Mouse (Mus musculus): ENCODE data around the gene Cnot4. TPM values are rescaled to one million over a fixed set of nuclear protein-coding genes. Genes with fewer than 3 reads are reported as not detected.

The Cnot4 gene
- total RNA-seq, 2 experiments from 2014 or later, result 24.2 to 24.4 TPM

- DNase-seq, result no peak
Measured at GRCm38 (mm10) chr6:35033341-35033740, 100.2 kb downstream of the Cnot4 start.

GRCm38 (mm10) chr6:35032704-35033103, 100.8 kb downstream of the Cnot4 start:
- DNase-seq, result no peak

GRCm38 (mm10) chr6:35030811-35031210, 102.7 kb downstream of the Cnot4 start:
- DNase-seq, result no peak

GRCm38 (mm10) chr6:35030226-35030625, 103.3 kb downstream of the Cnot4 start:
- DNase-seq, result no peak

GRCm38 (mm10) chr6:35028023-35028422, 105.5 kb downstream of the Cnot4 start:
- no peak for DNase-seq

- DNase-seq, result peak; percentile 10
Measured at GRCm38 (mm10) chr6:35027257-35027656, 106.3 kb downstream of the Cnot4 start.

- no peak for DNase-seq
Measured at GRCm38 (mm10) chr6:35016624-35017023, 116.9 kb downstream of the Cnot4 start.

- no peak for DNase-seq
Measured at GRCm38 (mm10) chr6:35011953-35012352, 121.6 kb downstream of the Cnot4 start.

- DNase-seq, result no peak
Measured at GRCm38 (mm10) chr6:35010705-35011104, 122.8 kb downstream of the Cnot4 start.

- no peak for DNase-seq
Measured at GRCm38 (mm10) chr6:35002261-35002669, 131.3 kb downstream of the Cnot4 start.

- no peak for DNase-seq
Measured at GRCm38 (mm10) chr6:34999101-34999500, 134.4 kb downstream of the Cnot4 start.

GRCm38 (mm10) chr6:34996496-34996895, 137.0 kb downstream of the Cnot4 start:
- no peak for DNase-seq

- peak; percentile 59 for DNase-seq
Measured at GRCm38 (mm10) chr6:34995265-34995681, 138.3 kb downstream of the Cnot4 start.

GRCm38 (mm10) chr6:34994692-34995091, 138.8 kb downstream of the Cnot4 start:
- no peak for DNase-seq

GRCm38 (mm10) chr6:34989263-34989662, 144.3 kb downstream of the Cnot4 start:
- no peak for DNase-seq

GRCm38 (mm10) chr6:34988081-34988761, 145.3 kb downstream of the Cnot4 start, which contains the start of gene Slc23a4:
TSS of gene Slc23a4 (minus strand) at chr6:34988404.
- no peak for DNase-seq

GRCm38 (mm10) chr6:34987085-34987645, 146.4 kb downstream of the Cnot4 start:
- no peak for DNase-seq

GRCm38 (mm10) chr6:34980661-34981060, 152.9 kb downstream of the Cnot4 start:
- no peak for DNase-seq

GRCm38 (mm10) chr6:34979291-34979690, 154.2 kb downstream of the Cnot4 start:
- DNase-seq, result no peak

Other genes starting within 250 kb of the Cnot4 start
- gene Wdr91, start 222.8 kb downstream of the Cnot4 start, total RNA-seq (2021), result 1 to 10 TPM; 5.1 to 5.8 TPM
- gene Stra8, start 213.6 kb downstream of the Cnot4 start, total RNA-seq (2021), result not detected
- gene Slc23a4, start 145.3 kb downstream of the Cnot4 start, total RNA-seq (2021), result under 1 TPM in 1 of 2 experiments, not detected in 1; 0.13 TPM
- 10 to 100 TPM in 1 of 2 experiments, 1 to 10 TPM in 1; 9.9 to 11.0 TPM for gene Nup205, start 43.7 kb upstream of the Cnot4 start, total RNA-seq (2021)
- under 1 TPM; 0.18 to 0.27 TPM for gene Slc13a4, start 174.4 kb upstream of the Cnot4 start, total RNA-seq (2021)
- under 1 TPM; 0.32 to 0.56 TPM for gene Fam180a, start 192.4 kb upstream of the Cnot4 start, total RNA-seq (2021)